Mouse (Mus musculus): ENCODE measurements around the gene Dpm1.

GRCm38 (mm10) chr2:168257188-168257587, 26.8 kb upstream of the Dpm1 start:
- TF ChIP-seq POLR2A (IDR thresholded peaks at IDR 0.05; ENCODE audit: low read depth, low read length) (no peak), CTCF (IDR thresholded peaks at IDR 0.05; ENCODE audit: extremely low read depth, insufficient read depth, insufficient read length, insufficient replicate concordance) (no peak)
